Mouse (Mus musculus) kidney, postnatal 25 days (tissue): Measurements from ENCODE around the gene Aldh3a1.

ENCODE experiments used
- DNase-seq, 2 experiments: peaks; one replicate each; pipeline ENCODE4 v3.0.0; 2021; ENCODE audit warnings: mixed read lengths in 2 of 2

The Aldh3a1 gene

DNA sequence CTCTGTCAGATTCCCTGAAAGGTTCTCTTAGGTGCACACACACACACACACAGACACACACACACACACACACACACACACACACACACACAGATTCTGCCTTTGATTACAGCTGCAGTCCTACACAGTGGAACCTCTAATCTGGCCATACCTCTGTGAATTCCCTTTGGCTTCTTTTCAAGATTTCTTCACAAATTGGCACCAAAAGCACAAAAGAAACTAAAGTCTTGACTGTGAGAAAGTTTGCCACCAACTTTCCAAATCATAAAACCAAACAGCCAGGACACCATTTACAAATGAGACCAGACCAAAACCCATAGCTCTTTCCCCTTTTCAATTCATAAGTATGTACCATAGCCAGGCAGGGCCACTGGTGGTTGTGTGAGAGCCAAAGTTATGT lies 9.4 kb upstream of the Aldh3a1 start:
- no peak for DNase-seq

DNA sequence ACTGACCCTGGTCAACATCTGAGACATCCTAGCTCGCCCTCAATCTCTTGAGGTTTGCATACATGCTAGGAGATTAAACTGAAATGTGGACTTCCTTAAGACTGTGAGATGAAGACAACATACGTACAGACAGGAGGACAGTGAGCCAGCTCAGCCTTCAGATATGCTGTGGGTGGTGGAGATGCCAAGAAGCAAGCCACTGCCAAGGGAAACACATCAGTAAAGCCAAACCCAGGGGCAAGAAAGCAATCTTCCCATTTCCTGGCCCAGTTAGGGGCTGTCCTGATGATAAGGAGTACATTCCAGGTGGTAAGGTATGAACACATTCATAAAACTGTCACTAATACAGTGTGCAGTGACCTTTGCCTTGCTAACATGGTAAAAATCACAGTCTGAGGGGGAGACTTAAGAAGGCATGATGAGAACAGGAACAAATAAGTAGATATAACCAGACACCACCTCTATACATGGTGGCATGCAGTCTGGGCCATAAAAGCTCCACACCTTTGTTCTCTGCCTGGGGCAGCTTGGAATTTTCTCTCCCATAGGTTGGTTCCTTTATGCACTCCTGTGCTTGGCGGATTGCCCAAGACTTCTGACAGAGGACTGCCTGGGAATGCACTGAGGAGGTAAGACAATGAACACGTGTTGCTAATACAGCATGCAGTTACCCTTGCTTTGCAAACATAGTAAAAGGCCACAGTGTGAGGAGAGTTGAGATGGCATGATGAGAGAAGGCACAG lies 7.5 kb upstream of the Aldh3a1 start:
- DNase-seq, result no peak

DNA sequence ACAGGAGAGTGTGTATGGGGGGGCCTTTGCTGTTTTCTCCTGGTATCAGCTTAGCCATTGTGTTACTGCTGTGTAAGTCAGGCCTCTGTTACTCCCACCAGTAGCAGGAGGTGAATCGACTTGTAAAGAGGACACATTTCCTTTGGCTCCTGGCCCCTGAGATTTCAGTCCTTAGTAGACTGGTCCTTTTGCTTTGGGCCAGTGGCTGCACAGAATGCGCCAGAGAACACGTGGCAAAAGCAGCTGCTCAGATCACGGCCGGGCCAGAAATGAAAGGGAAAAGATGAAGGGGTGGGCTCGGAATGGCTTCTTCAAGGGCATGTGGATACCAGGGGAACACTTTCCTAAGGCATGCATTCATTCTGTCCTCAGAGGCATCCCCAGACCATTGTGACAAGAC lies 5.2 kb upstream of the Aldh3a1 start:
- DNase-seq, result no peak

DNA sequence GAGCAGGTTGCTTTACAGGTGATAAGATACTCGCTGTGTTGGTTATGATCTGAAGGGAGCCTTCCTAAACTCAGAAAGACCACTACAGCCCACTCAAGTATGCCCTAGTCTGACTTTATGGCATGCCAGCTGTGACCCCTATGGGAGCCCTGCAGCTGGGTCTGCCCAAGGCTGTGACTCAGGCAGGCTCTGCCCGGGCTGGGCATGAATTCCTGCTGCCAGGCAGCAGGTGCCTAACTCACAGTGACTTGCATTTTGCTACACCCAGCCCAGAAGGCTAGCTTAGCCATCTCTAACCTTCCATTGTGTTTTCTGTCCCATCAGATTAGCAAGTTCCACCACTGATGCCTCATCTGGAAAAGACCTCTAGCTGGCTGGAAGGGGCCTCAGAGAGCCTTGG lies 4.5 kb upstream of the Aldh3a1 start:
- no peak for DNase-seq

DNA sequence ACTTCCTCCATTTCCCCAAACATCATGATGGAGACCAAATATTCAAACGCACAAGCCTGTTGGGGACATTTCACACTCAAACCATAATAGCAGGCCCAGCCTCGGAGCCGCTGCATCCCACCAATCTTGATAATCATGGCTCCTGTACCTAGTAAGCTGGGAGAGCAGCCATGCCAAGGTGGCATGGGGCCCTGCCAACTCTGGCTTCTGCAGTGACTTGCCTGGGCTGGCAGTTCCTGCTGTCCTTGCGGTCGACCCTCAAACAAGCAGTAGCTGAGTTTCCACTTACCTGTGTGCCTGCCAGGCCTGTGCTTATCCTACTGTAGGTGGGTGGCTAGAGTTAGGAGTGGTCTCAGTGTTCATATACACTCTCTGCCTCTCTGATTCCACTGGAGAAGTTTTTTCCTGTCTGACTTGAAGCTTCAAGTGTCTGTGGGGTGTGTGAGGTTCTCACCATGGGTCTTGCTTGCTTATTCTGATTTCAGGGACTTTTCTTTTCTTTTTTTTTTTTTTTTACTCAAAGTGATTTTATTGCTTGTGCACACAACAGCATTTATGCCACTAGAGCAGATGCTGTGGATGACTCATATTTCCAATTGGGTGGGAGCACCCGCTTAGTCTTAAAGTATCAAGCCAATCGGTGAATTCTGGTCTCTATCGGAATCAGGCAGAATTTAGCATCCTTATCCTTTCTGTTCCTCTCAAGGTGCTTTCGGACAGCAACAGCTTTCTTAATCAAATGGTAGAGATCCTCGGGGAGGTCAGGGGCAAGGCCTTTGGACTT lies 2.0 kb upstream of the Aldh3a1 start:
- no peak for DNase-seq

DNA sequence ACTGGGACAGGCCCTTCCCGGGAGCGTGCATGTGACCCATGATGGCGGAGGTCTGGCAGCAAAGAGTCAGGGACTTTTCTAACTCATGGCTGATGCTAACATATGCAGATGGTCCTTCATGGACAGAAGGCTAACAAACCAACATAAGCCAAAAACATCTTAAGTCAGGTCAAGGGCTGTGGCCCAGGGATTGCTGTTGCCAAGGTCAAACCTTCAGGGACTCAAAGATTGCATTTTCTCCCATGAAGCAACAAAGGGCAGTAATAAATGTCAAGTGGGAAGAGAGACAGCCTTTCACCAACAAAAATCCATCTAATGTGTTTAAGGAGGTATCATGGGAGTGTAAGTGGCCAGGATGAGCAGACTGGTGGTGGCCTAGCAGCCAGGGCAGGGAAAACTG lies 1.2 kb upstream of the Aldh3a1 start:
- DNase-seq, result peak in 1 of 2 experiments; percentile 2

DNA sequence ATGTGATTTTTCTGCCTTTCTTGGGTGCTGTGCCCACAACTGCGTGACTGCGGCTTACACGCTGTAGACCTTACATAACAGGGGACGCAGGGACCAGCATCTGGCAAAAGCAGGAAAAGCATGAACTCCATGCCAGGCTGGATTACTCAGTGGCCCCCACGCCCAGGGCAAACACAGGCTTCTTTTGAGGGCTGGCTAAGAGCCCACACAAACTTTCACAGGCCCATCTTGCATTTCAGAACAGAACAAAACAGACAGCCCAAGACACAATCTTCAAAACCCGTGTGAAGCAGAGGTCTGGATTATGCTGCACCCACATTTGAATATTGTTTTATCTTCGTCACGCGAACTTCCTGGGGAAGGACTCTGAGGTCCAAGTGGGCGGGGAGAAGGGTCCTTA lies 979 bp downstream of the Aldh3a1 start:
- no peak for DNase-seq

DNA sequence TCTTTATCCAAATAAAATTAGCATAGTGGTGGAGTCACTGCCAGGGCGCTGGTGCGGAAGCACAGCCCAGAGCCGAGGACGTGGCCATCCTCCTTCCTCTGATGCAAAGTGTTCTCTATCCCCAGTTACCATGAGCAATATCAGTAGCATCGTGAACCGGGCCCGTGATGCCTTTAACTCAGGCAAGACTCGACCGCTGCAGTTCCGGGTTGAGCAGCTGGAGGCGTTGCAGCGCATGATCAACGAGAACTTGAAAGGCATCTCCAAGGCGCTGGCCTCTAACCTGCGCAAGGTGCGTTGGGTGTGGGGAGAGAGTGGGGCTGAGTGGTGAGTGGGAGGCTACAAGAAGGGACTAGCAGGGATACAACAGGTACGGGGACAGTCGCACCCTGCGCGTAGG lies 4.8 kb downstream of the Aldh3a1 start:
- DNase-seq, result no peak

DNA sequence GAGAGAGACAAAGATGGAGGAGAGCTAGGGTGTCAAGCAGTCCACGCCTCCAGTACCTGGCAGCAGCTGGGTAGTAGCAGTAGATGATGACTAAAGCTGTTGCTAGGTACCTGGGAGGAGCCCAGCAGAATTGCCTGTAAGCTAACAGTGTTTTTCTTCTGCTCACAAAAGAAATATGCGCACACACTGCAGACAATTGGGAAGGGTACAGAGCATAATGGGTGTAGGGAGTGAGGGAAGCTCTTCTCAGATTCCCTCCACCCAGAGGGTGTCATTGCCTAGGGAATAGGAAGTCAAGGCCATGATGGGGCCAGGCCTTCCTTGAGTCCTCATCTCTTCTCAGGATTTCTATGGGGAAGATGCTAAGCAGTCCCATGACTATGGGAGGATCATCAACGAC lies 8.6 kb downstream of the Aldh3a1 start:
- DNase-seq, result no peak

DNA sequence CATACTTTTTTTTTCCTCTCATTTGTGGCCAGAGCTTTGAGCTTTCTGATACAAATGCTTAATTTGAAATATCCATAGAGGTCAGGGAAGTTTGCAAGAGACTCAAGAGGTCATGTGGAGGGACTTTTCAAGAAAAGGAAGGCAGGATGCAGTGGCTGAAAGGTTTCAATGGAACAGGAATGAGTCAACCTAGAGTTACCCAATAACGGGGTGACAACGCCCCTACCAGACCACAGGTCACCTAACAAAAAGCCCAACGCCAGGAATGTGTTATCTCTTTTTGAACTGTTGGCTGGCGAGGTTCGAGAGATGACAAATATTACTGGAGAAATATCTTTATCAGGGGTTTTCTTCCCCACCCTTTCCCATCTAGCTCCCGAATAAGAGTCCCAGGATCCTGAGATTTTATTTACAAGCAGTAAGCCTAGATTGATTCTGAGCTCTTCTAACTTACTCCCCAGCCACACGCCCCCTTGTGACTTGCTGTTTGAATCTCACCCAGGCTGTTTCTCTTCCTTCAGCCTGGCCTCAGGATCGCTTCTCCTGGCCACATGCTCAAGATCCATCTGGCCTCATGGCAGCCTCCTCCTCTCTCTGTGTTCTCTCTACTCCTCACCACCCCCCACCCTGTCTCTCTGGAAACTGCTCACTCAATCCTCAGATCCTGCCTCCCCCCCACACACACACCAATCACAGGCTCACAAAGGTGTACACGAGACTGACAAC lies 13.0 kb downstream of the Aldh3a1 start:
- no peak for DNase-seq

DNA sequence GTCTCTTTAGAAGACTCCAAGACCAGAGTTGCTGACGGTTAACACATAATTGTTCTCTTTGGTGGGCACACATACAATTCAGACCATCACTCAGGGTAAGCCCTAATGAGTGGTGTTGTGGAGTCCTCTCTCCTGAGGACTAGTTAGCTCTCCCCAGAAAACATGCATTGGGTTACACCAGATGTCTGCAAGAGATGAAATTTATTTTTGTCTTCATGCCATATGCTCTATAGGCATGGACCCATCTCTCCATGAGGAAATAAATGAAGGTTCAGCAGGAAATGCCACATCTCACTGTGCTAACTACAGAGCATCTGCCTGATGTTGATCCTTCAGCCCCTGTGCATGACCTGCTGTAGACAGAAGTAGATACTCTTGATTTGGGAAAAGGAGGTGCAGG lies 14.7 kb downstream of the Aldh3a1 start:
- DNase-seq, result no peak

DNA sequence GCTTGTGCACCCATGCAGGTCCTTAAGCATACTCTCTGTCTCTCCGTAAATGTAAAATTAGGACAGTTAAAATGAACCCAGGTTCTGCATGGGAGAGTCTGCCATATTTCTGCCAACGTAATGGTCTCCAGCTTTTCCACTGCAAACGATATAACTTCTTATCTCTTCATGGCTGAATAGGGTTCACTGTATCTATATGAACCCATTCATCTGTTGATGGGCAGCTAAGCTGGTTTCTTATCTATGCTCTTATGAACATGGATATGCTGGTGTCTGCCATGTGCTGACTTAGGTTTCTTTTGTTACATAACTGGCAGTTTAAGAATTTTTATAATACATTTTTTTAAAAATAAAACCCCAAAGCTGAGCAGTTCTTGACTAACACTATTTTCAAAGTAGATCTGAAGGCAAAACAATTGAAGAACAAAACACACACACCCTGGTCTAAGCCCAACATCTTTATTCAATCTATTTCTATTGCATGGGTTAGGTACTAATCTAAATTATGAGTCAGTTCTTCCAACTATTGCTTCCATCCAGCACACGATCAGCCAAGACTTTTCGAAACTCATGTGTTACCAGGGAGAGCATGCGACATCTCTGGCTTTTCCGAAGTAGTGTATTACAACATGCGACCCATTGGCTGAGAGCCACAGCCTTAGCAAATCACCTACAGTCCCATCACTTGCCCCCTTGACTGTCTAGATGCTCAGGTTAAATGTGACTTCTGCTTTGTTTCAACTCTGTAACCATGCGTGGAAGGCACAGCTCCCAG lies 15.8 kb downstream of the Aldh3a1 start:
- DNase-seq, result no peak

DNA sequence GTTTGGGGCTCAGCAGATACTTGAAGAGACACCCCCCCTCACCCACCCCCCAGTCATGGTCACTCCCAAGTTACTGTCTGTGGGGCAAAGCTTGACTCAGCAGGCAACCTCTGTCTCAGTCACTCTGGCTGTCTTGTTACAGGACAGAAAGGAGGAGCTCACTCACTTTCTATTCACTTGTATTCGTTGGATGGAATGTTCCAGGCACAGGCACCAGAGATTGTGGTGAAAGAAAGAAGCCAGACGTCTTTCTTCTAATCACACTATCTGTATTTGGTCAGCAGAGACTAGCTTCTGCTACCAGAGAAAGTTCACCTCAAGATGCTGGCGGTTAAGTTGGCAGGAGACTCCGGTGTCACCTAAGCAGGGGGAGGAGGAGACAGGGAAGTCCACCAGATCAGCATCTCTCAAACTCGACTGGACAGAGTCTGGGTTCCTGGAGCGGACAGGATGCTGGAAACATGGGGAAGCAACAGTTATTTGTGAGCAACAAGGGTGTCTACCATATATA lies 17.0 kb downstream of the Aldh3a1 start:
- no peak for DNase-seq

DNA sequence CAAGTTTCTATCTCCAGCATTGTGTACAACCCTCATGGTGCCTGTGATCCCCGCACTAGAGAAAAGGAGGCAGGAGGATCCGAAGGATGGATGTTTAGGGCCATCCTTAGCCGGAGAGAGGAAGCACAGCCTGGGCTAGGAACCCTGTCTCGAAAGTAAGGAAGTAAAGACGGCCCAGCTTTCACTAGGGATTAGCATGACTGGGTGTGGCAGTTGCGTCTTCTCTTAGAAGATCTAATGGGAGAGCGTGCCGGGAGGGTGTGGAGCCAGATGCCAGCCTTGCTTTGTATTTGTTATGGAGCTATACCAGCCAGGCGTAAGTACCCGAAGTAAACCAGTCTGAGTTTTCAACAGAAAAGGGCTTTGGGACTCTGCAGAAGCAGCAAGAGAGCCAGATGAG lies 17.6 kb downstream of the Aldh3a1 start:
- no peak for DNase-seq

DNA sequence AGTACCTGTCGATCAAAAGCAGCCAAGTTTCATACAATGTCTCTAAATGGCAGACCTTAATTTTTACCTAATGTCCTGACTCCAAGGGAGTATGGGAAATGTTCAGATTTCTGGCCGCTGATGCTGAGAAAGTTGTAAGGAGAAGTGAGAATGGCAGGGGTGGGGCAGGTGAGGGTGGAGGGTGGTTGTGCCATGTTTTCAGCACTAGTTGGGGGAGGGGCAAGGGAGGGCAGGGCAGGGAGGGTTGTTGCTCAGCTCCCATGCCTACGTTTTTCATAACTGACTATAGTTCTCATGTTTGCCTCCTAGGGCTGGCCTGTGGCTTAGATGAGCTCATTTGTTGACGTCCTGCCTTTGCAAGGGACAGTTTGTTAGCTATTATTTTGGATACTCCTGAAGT lies 18.2 kb downstream of the Aldh3a1 start:
- no peak for DNase-seq

DNA sequence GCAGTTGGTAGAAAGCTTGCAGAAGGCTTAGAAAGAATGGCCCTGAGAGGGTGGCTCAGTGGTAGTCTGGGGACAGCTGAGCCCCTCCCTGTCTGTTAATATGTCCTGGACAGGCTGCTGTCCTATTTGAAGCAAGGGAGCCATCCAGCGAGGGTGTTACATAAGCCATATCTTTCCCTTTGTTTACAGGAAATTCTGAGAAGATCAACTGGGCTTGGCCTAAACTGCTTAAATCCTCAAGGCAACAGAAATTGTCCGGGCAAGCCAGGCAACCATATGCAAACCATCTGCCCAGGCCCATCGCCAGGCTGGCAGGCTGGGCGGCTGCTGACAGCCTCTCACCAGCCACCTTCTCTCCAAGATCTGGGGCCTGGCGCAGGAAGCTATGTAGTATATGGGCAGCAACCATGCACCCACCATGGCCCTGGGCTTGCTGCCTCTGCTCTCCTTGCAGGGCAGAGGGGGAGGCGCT lies 18.6 kb downstream of the Aldh3a1 start:
- DNase-seq, result no peak

DNA sequence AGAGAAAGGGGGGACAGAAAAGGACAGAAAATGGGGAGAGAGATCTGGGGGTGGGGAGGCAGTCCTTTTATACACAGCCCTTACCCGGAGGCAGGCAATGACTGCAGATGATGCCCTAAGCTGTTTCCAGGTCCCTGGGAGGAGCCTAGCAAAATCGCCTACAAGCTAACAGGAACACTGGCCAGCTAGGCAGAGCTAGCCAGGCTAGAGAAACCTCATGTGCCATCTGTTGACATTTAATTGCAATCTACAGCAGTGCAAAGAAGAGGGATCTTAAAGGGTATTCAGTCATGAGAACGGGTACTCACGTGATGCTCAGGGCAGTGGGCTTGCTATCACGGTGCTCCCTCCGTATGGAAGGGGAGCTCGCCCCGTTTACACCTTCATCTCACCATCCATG lies 20.5 kb downstream of the Aldh3a1 start:
- no peak for DNase-seq

DNA sequence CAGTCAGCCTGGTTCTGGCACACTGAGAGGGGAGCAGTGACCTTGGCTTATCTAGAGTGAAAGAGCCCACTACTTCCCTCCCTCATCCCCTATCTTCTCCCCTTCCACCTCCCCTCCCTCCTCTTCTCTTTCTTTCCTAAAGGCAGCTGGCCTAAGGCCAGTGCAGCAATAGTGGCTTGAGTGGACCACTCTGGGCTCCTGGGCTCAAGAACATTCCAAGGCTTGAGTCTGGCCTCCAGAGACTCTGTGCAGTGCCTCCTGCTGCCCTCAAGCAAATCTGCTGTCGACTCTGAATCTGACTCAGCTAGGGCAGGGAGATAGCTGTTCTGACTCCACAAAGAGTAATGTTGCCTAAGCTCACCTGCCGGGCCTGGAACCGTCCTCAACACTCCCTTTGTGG lies 21.1 kb downstream of the Aldh3a1 start:
- no peak for DNase-seq

DNA sequence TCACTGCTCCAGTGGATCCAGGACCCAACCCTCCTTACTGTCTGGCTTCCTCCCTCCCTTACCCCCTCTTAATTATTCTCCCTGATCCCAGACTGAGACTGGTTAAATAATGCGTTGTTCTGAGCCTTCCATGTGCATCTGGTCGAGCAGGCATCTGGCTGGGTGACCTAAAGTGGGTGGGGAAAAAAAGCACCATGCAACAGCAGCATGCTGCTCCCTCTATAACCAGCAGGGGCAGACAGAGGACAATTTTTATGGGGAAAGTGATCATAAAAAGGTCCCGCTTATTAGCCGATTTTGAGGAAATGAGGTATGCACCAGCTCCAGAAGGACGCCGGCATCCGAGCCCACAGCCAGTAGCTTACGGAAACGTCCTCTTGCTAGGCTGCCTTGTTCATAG lies 24.0 kb downstream of the Aldh3a1 start:
- peak; percentile 66 to 75 for DNase-seq

DNA sequence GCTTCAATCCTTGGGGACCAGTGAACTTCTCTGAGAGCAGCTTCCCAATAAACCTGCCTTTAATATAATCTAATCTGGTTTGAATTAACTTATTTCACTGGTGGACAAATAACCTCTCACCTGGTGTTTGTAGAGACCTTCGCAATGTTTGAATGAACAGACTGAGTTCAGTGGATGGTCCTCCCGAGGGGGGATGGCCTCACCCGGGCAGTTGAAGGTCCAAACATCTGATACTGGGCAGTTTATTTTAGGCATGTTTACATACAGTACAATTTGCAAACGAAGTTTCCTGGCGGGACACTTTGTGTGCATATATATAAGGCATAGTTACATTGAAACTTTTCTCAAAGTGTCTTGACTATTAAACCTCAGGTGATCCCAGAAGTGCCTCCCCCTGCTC lies 26.8 kb downstream of the Aldh3a1 start:
- DNase-seq, result no peak

DNA sequence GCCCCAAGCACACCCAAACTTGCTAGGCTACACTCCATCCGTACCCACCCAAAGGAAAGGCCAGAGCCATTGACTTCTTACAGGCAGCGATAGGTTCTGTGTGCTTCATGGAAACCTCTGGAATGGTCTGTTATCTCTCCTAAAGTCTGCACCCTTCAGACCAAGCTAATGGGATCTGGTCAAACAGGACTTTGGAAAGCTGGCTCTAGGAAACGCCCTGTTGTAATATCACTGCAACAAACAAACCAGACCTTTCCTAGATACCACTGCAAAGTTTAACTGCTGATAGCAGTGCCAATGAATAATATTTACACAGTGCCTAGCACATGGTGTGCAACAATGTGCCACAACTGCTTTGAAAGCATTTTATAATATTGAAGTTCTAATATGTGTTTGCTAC lies 28.7 kb downstream of the Aldh3a1 start:
- no peak for DNase-seq

DNA sequence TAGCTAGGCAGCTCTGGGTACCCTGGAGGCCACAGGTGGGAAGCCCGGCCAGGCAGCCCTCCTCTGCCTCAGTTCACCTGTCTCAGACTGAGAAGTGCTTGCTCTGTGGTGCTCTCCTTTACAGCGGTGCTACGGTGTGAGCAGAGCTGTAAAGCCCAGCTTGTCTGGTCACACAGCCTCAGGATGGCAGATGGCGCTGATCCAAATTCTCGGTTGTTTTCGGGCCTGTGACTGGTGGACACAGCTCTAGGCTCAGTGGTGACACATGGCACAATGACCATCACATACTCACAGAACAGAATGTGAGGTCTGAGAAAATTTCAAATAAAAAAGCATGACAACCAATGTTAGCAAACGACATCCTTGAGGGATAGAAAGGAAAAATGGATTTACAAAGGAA lies 37.1 kb downstream of the Aldh3a1 start:
- DNase-seq, result no peak

DNA sequence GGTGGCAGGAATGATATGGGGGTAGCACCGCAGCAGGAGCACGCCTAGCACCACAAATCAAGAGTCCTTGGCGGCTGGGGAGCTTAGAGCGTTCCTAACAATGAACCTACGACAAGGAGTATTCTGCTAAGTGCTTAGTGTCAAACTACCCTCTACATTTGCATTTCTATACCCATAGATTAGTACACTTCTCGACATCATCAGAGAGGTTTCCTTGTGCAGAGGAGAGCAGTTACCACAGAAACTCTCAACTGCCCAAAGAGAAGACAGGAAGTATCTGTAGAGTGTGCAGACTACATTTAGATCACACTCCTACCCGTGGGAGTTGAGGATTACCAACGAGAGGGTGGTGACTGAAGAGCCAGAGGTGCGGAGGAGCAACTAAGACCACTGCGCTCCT lies 44.4 kb downstream of the Aldh3a1 start:
- no peak for DNase-seq
